Mouse (Mus musculus): ENCODE data around the gene Gm9821.

Gene Gm9821

GRCm38 (mm10) chr2:91947397-91948150 lies 2.1 kb downstream of the Gm9821 start:
- DNase-seq (ENCODE audit: extremely low read depth, insufficient read length, low spot score), result peak; percentile 80

GRCm38 (mm10) chr2:91948151-91948509 lies 2.6 kb downstream of the Gm9821 start:
- DNase-seq (ENCODE audit: extremely low read depth, insufficient read length, low spot score), result no peak

- DNase-seq (ENCODE audit: extremely low read depth, insufficient read length, low spot score), result no peak
These were observed 3.3 kb downstream of the Gm9821 start for GRCm38 (mm10) chr2:91948792-91949241.

GRCm38 (mm10) chr2:91949411-91950274 lies 4.1 kb downstream of the Gm9821 start:
- no peak for DNase-seq (ENCODE audit: extremely low read depth, insufficient read length, low spot score)

- DNase-seq (ENCODE audit: extremely low read depth, insufficient read length, low spot score), result no peak
These were observed 5.0 kb downstream of the Gm9821 start for GRCm38 (mm10) chr2:91950275-91951085.

- no peak for DNase-seq (ENCODE audit: extremely low read depth, insufficient read length, low spot score)
These were observed 8.3 kb downstream of the Gm9821 start for GRCm38 (mm10) chr2:91953825-91954224.

- no peak for DNase-seq (ENCODE audit: extremely low read depth, insufficient read length, low spot score)
These were observed 9.7 kb downstream of the Gm9821 start for GRCm38 (mm10) chr2:91955121-91955591.

GRCm38 (mm10) chr2:91955875-91956274 lies 10.4 kb downstream of the Gm9821 start:
- no peak for DNase-seq (ENCODE audit: extremely low read depth, insufficient read length, low spot score)

- DNase-seq (ENCODE audit: extremely low read depth, insufficient read length, low spot score), result no peak
These were observed 11.6 kb downstream of the Gm9821 start for GRCm38 (mm10) chr2:91957096-91957495.

GRCm38 (mm10) chr2:91958049-91958448 lies 12.5 kb downstream of the Gm9821 start:
- DNase-seq (ENCODE audit: extremely low read depth, insufficient read length, low spot score), result no peak

GRCm38 (mm10) chr2:91958701-91959457 lies 13.4 kb downstream of the Gm9821 start:
- no peak for DNase-seq (ENCODE audit: extremely low read depth, insufficient read length, low spot score)

GRCm38 (mm10) chr2:91959544-91960410 lies 14.3 kb downstream of the Gm9821 start:
- no peak for DNase-seq (ENCODE audit: extremely low read depth, insufficient read length, low spot score)

- no peak for DNase-seq (ENCODE audit: extremely low read depth, insufficient read length, low spot score)
These were observed 15.0 kb downstream of the Gm9821 start for GRCm38 (mm10) chr2:91960459-91960858.

- DNase-seq (ENCODE audit: extremely low read depth, insufficient read length, low spot score), result no peak
These were observed 16.6 kb downstream of the Gm9821 start for GRCm38 (mm10) chr2:91961901-91962761.

GRCm38 (mm10) chr2:91962864-91963401 lies 17.4 kb downstream of the Gm9821 start:
- peak; percentile 63 for DNase-seq (ENCODE audit: extremely low read depth, insufficient read length, low spot score)

- peak; percentile 93 for DNase-seq (ENCODE audit: extremely low read depth, insufficient read length, low spot score)
These were observed 18.0 kb downstream of the Gm9821 start for GRCm38 (mm10) chr2:91963443-91963932.

GRCm38 (mm10) chr2:91964610-91965204 lies 19.2 kb downstream of the Gm9821 start:
- DNase-seq (ENCODE audit: extremely low read depth, insufficient read length, low spot score), result no peak
